Mouse (Mus musculus) kidney, postnatal 10 days (tissue): ENCODE measurements at regions not wholly inside any gene's neighbourhood (a gene's known extent, or its start where the extent isn't known, plus 50 kb on each side); places are given as distances from the start of the nearest gene placed in this dataset.

ENCODE experiments used
- DNase-seq: peaks from one replicate; pipeline ENCODE4 v3.0.0; 2021; ENCODE audit warnings: mixed read lengths

GRCm38 (mm10) chr6:102977122-102977521 lies 404.2 kb upstream of the Cntn3 start:
- DNase-seq: no peak

DNA sequence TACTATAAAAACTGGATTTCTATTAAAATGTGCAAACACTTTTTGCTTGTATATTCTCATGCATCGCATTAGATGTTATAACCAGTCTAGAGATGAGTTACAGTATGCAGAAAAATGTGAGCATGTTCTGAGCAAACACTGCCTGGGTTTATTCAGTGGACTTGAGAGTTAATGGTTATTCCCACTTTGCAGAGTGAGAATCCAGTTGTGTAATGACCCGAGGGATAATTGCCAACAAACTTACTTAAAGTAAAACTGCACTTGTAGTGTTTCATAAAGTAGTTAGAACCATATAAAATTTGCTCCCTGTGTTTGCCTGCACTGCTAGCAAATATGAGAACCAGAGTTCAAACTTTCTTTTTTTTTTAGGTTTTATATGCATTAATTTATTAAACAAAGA lies 450.4 kb upstream of the Cntn3 start:
- no peak for DNase-seq

DNA sequence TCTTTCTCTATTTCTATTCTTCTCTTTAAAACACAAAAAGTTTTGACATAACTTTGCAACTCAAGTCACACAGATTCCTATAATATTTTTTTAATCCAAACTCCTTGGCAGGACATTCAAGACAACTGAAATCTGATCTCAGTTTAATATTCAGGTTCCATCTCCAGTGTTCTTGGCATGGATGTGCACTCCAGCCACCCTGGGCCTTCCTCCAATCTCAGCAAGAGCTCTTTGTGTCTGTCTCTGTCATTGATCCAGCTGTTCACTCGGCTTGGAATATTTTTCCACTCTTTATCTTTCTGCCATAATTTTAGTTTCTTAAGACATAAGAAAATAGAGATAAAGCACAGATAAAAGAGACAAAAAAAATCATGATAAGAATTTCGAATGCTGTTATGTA lies 451.1 kb upstream of the Cntn3 start:
- peak; percentile 6 for DNase-seq

DNA sequence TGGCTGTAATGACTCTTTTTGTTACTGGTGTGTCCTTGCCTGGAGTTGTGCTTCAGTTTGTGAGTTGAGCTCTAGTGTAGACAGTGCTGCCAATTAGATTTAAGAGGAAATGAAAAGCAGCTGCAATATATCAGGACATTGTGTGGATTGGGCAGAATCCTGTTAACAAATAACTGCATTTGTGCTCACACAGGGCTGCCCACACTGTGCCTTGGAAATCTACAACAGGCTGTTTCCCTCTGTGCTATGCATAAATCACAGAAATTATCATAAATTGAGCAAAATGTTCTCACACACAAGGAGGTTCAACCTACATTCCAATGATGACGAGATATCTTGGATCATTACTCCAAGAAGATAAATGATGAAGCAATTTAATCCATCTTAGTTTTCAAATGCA lies 455.2 kb upstream of the Cntn3 start:
- no peak for DNase-seq

DNA sequence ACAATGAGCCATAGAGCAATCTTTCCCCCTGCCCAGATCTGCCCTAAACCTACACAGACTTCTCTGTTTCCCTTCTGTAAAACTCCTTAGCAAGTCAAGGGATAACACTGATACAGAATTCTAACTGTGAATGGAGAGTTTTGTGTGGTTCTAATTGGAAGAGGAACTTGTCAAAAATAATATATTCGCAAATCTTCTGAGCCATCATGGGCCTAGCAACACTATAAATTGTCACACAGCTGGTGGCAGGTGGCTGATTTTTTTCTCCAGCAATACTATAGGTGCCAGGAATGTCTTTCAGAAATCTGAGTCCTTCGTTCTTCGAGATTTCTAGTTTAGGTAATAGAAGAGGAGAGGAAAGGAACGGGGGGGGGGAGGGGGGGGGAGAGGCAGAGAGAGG lies 460.5 kb upstream of the Cntn3 start:
- DNase-seq: no peak

DNA sequence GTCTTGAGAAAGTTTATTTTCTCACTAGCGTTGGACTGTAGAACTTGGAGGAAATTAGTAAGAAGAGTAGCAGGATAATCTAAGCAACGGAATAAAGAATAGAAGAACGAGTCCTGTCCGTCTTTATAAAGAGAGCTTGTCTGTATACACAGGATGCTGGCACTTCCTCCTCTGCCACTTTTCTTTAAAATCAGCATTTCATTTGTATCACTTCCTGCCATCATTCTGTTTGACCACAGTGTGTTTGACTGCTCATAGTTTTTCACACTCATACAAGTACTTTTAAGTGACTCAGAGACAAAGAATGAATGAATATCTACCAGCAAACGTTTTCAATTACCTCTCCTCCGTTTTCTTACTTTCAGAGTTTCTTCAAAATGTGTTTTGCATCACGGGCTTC lies 461.0 kb upstream of the Cntn3 start:
- DNase-seq: no peak

- DNase-seq: no peak
Measured at GRCm38 (mm10) chr6:103060591-103060990, 449.8 kb upstream of the Chl1 start.

GRCm38 (mm10) chr6:103106189-103106588 lies 404.2 kb upstream of the Chl1 start:
- DNase-seq: peak; percentile 33

DNA sequence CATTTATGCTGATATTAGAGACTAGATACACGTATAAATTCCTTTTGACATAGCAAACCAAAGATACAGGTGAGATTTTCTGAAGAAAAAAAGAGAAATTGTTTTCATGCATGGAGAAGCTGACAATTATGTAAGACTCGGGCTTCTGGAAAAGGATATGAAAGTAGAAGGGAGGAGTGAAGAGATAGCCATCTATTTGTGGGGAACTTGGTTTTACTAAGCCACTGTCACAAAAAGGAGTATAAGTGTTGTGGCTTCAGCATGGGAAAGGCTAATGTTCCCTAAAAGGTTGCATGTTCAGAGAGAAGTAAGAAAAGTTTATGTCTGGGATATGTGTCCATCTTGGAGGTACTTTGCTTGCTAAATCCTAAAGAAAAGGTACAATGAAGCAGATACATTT lies 390.8 kb upstream of the Chl1 start:
- no peak for DNase-seq

GRCm38 (mm10) chr6:103140851-103141250 lies 369.5 kb upstream of the Chl1 start:
- peak; percentile 10 for DNase-seq

DNA sequence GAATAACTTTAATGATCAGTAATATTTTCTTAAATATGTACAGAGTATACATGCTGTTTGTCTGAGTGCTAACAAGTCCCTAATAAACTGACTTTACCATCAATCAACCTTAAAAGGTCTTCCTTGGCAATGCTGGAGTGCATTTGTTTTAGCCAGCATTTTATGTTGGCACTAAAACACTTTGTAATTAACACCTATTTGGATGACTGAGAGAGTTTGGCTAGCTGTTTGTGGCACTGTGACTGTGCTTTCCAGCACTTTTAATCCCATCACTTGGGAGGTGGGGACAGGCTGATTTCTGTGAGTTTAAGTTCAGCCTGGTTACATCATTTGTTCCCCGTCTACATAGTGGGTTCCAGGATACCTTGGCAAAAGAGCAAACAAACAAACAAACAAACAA lies 332.5 kb upstream of the Chl1 start:
- no peak for DNase-seq

DNA sequence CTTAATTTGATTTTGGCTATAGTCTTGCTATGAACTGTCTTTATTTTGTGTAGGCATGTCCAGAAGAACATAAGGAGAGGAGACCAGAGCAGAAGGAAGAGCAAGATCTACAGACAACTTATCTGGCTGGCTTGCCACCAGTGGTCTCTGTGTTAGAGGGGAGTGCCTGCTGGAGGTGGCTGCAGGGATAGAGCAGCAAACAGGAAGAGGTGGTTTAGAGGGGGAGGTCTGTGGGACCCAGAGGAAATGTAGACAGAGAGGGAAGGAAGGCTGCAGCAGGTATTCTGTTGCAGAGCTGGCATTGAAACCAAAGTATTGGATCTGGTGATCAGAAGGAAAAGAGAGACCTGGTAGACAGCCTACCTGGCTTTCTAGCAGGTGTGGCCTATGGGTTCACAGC lies 327.0 kb upstream of the Chl1 start:
- no peak for DNase-seq

GRCm38 (mm10) chr6:103196838-103197237 lies 313.5 kb upstream of the Chl1 start:
- no peak for DNase-seq

GRCm38 (mm10) chr6:103201605-103202004 lies 308.8 kb upstream of the Chl1 start:
- no peak for DNase-seq

DNA sequence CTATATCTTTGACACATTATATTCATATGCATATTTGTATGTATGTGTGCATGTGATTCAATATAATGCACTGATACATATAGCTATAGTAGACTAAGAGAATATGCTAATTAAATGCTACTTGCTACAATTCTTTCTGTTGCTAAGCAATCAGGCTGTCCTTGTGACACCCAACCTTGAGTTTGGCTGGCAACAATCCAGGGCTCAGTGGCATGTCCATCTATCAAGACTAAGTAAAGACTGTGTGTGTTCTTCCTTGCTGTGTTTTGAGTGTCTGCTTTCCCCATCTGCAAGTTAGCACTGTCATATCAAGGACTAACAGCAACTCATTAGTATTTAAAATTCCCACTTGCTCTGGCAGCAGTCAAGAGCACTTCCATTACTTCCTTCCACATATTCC lies 301.2 kb upstream of the Chl1 start:
- peak; percentile 6 for DNase-seq

DNA sequence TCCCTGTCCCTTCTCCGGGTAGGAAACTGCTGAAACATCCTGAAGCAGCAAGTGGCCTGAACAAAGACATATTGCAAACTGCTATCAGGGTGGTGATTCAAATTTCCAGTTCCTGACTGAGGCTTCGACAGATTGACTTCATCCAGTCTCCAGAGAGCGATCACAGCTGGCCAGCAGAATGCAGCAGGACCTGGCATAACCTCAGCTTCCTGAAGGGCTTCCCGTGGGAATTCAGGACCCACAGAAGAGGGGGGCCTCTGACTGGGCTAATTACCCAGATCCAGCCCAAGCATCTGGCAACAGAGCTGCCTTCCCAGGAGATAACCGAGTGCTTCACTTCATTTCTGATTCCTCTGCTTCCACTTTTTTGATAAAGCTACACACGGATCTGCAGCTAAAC lies 297.2 kb upstream of the Chl1 start:
- peak; percentile 19 for DNase-seq

DNA sequence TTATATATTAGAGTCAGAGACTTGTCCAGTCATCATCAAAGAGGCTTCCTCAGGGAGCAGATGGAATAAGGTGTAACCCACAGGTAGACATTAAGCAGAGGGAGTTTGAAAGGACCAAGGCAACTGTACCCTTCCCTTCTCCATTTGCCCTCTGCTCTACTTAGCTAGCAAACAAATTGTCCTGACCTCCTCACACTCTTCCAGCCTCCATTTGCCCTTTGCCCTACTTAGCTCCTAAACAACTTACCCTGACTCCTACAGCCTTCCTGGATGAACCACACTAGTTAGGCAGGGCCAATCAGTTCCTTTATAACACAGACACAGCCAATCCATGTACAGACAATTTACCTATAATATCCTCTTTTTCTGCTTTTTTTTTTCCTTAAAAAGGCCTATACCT lies 273.5 kb upstream of the Chl1 start:
- no peak for DNase-seq

DNA sequence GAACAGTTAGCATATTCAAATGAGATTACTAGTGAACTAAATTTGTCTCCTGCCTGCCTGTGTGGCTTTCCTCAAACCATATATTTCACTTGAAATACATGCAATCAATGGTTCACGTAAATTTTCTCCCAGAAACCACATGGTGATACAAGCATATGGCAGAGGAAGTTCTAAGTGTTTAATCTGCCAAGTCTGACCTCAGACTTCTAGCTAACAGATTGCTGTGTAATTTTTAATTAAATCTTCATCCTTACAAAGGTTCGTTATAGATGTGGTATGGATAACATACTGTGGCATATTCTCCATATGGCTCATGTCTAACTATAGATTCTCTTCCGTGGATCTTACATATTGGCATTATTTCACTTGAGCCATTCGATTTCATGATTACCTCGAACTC lies 241.4 kb upstream of the Chl1 start:
- DNase-seq: no peak

DNA sequence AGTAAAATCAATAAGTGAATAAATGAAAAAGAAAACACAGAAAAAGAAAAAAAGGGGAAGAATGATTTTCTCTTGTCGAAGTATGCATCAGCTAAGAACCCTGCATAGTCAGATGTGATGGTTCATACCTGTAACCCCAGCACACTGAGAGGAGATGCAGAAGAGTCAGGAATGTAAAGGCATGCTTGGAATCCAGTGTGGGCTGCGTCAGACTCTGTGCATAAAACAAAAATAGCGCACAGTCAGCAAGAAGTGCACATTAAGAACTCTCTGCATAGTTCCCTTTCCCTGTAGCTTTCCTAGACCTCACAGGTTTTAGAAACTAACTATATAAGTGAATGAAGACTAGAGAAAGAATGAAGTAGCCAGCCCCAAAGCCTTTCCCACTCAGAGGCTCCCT lies 238.2 kb upstream of the Chl1 start:
- DNase-seq: no peak

GRCm38 (mm10) chr6:103275071-103275470 lies 235.3 kb upstream of the Chl1 start:
- DNase-seq: no peak

GRCm38 (mm10) chr6:103275476-103275875 lies 234.9 kb upstream of the Chl1 start:
- DNase-seq: peak; percentile 10

DNA sequence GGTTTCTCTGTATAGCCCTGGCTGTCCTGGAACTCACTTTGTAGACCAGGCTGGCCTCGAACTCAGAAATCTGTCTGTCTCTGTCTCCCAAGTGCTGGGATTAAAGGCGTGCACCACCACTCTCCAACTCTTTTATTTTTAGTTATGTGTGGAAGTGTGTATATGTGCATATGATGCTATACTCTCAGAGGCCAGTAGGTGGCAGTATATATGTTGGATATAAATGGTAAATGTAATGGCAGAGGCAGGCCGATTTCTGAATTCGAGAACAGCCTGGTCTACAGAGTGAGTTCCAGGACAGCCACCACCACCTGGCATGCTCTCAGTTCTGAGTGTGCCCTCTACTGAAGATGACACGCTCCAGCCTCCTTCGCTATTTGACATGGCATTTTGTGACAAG lies 214.4 kb upstream of the Chl1 start:
- no peak for DNase-seq

DNA sequence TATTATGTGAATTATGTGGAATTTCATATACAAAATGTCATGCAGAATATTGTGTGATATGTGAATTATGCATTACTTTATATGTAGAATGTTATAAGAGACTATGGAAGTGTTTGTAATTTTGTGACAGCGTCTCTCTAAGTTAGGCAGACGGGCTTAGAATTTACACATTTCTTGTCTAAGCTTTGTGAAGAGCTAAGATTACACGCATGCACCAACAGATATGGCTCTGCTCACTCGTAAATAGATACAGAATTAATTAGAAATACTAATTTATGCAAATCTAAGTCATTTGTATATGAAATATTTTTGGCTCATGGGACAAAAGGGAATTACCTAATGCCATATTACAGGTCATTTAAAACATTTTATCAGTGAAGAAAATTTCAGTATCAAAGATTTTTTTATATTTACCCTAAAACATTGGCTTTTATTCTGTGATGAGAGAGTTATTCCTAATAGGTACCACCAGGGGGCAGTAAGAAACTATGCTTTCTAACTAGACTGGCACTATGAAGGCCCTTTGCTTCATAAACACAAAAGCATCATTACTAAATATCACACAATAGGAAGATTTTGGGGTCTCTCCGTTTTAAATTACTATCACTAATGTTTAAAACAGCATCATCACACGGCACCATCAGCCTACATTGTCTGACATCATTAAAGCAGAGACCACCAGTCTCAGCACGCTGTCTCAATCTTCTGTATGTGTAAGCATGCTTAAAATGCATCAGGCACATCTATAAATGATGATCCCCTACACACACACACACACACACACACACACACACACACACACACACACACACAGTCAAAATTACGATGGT lies 203.8 kb upstream of the Chl1 start:
- no peak for DNase-seq

- no peak for DNase-seq
Measured at GRCm38 (mm10) chr6:103307250-103307580, 203.2 kb upstream of the Chl1 start.

DNA sequence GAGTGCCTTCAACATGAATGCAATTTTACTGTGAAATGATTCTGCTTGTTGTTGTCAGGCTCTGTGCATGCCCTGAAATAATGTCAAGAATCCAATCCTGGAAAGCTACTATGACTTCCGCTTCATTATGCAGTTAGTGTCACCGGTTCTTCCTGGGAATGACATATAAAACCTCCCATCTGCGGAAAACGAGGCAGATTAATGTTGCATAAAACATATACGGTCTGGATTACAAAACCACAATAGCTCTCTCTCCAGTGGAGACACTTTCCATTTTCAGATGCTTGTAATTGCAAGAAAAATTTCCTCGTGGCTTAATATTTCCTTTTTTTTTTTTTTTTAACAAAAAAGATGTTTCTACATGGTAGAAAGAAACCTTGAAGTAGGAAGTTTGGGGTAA lies 198.2 kb upstream of the Chl1 start:
- no peak for DNase-seq
